In genomic region chr8:116552778-116553177, GRCm38 (mm10) we compare ENCODE assay signal across 25 mouse cellular contexts. TPM values are rescaled to one million over a fixed set of nuclear protein-coding genes. Genes with fewer than 3 reads are reported as not detected.
"Had no signal": no experiment of that assay in that cellular context is flagged by ENCODE, and none has a peak within 500 bp of the region (broad histone marks: within the 10 kb centered on the region; RNA-seq: fewer than 3 reads in every experiment).

No protein-coding gene starts in this region.

- H3K4me3 ChIP-seq: kidney, embryonic 15.5 days; left cerebral cortex, adult 2 months; limb, embryonic 13.5 days; liver, embryonic 12.5 days; liver, embryonic 15.5 days; lung, embryonic 15.5 days; megakaryocyte, embryonic 14.5 days; midbrain, embryonic 10.5 days; midbrain, embryonic 13.5 days; myocyte; neural tube, embryonic 13.5 days had no signal

- ATAC-seq: liver, embryonic 12.5 days; midbrain, embryonic 13.5 days; midbrain, embryonic 16.5 days had no signal

- H3K4me1 ChIP-seq: kidney, embryonic 15.5 days; limb, embryonic 13.5 days; liver, embryonic 12.5 days; liver, embryonic 15.5 days; lung, embryonic 15.5 days; midbrain, embryonic 10.5 days; midbrain, embryonic 13.5 days; neural tube, embryonic 13.5 days had no signal

- DNase-seq: kidney, adult 8-10 months; kidney, postnatal 10 days; kidney, postnatal 36 days; left cerebral cortex, postnatal 4 days; liver; lung, adult 18-20 months; lung, postnatal 10 days; lung, postnatal 36 days; retina, postnatal 1 day; thymus, adult 18-20 months had no signal

- H3K27ac ChIP-seq: kidney, embryonic 15.5 days; left cerebral cortex, adult 2 months; limb, embryonic 13.5 days; liver, embryonic 12.5 days; liver, embryonic 15.5 days; lung, embryonic 15.5 days; midbrain, embryonic 10.5 days; midbrain, embryonic 13.5 days; neural tube, embryonic 13.5 days had no signal

RNA-seq across cellular contexts. Expression of gene Dynlrb2, which starts 48.0 kb away (rescaled TPM):
- total RNA-seq: monocyte, adult 5-6 weeks had no signal
- polyA plus RNA-seq: limb, embryonic 13.5 days; liver, embryonic 12.5 days; liver, embryonic 15.5 days; small intestine, adult 2 months; spleen, adult 2 months had no signal
